Mouse (Mus musculus): Measurements from ENCODE around the gene Casc1.

Gene Casc1

DNA sequence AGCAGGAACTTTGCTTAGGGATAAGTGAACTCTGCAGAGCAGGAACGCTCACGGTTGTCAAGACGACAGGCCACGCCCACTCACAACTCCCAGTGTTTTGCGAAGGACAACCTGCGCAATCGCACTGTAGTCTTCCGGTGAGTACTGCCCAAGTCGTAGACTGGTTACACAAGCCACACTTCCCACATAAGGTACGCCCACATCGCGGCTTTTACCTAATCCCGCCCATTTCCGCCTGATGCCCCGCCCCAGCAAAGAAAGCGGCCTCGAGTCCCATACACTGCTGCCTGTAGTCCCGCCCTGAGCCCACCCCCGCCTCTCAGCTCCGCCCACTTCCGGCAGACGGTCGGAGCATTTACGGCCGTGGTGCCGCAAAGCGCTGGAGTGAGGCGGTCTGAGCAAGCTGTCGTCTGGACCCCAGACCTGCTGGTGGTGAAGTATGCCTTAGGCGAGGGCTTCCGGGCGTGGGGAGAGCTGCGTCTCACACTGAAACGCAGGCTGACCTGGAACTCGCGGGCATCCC is at the start of gene Casc1, which contains the start of gene Etfrf1:
TSS of gene Casc1 (minus strand) at position 190 of the 523 bp plus-strand sequence.
TSS of gene Etfrf1 (plus strand) at position 319 of the 523 bp plus-strand sequence.
- peak; percentile 98 to 99 for DNase-seq (ENCODE audit: low spot score in 2 of 2)

DNA sequence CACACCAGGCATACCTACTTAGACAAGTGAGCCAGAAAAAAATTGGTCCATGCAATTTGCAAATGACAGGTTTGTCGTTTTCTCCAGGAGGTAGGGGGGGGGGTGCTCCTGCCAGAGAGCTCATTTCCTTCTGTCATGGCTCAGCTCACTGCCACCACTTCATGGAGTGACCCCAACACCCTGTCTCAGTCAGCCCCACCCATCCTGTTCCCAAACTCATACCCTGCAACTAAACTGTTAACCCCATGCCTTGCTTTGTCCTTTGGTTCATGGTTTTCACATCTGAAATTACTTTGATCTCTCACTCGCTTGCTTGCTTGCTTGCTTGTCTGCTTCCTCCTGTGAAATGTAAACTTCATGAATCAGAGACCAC is 45.9 kb upstream of the Casc1 start:
- DNase-seq (ENCODE audit: low spot score in 2 of 2), result no peak

- no peak for DNase-seq (ENCODE audit: low spot score in 2 of 2)
These were observed 45.3 kb upstream of the Casc1 start for GRCm38 (mm10) chr6:145255952-145256700.

DNA sequence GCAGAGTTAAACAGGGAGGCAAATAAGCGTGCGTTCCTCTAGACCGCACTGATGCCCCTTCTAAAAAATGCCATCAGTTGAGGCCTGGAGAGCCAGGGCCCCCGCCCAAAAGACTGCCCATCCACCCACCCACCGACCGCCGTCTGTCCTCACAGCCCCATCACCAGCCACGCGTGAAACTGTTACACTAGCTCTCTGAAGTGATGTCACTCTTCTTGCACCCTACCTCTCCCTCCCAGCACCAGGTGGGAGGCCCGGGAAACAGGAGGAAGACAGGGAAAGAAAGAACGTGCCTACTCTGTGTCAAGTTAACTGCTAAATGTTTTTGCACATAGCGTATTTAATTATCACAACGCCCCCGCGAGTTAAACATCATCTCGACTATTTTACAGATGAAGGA is 40.0 kb upstream of the Casc1 start:
- DNase-seq (ENCODE audit: low spot score in 2 of 2), result no peak

- DNase-seq (ENCODE audit: low spot score in 2 of 2), result peak; percentile 88 to 89
These were observed 39.5 kb upstream of the Casc1 start, which contains the start of gene Kras for GRCm38 (mm10) chr6:145250185-145250791. TSS of gene Kras (minus strand) at chr6:145250239.

DNA sequence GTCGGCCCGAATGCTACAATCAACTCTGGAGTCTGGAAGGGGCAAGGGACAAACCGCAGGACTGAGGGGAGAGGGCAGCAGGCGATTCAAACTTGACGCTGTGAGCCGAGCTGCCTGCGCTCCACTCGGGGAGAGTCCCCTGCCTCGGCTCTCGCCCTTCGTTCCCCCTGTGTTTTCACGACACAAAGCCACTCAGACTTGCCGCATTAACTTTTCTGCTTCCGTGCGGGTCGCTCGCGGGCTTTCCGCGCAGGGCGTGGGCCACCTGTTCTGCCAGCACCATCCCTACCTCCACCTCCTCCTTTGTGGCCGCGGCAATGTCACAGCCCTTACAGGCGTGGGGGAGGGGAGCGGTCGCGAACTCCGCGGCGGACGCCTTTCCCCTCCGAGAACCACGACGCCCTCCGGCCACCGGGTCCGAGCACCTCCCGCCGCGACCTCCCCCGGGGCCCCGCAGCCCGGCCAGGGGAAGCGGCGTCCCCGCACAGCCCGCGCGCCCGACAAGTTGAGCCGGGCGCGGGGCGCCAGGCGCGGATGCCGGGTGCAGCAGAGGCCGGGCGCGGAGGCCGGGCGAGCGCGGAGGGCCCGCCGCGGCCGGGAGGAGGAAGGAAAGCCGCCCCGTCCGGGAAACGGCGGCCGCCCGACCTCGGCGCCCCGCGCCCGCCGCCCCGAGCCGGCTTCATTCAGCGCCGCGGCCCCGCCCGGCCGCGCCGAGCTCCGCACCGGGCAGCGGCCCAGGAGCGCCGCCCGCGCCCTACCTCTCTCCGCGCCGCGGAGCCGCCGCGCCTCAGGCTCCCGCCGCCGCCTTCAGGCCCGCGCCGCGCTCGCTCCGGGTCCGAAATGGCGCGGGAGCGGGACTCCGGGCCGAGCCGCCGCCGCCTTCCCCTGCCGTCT is 38.7 kb upstream of the Casc1 start:
- DNase-seq (ENCODE audit: low spot score in 2 of 2), result peak; percentile 37 to 40

DNA sequence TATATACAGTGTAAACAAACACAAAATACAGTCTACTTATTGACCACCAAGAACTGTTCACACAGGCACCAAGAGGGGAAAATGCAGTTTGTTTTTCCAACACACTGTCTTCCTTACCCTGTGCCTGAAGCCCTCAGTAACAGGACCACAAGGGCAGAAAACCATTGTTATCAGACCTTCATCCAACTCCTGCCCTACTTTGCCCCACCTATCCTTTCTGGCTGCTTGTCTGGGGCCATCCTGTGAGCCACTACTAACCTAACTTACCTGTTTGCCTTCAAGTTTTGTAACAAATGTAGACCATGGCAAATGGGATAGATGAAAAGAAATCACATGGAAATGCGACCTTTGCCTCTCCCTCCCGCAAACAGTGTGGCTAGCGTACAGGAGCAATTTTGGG is 37.1 kb upstream of the Casc1 start:
- no peak for DNase-seq (ENCODE audit: low spot score in 2 of 2)

DNA sequence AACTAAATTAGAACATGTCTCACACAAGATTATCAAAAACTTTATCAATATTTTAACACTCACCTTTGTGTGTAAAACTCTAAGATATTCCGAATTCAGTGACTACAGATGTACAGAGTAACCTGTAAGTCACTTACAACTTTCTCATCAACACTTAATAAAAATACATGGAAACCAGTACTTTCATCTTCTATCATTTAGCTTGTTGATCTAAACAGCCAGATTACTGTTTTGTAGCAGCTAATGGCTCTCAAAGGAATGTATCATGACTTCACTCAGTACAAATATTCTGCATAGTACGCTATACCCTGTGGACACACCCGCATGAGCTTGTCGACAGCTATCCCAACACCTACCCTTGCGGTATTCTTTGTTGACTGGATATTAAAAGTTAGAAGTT is 36.0 kb upstream of the Casc1 start:
- DNase-seq (ENCODE audit: low spot score in 2 of 2), result no peak

- DNase-seq (ENCODE audit: low spot score in 2 of 2), result no peak
These were observed 31.7 kb upstream of the Casc1 start for GRCm38 (mm10) chr6:145242521-145242920.

DNA sequence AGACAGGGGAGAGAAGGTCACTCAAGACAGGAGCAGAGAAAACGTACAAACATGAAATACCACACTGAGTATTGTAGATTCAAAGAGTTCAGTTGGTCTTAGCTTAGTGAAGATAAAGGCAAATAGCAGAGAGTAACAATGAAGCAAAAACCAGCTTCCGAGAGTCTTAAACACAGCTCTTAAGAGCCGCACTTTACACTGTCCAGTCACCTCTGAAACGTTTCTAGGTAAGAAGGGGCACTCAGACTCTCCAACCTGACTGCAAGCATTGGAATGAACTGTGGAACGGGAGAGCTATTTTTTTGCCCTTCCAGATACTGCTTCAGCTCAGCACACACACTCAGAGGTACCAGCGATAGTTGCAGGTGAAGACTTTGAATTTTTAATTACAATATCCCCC is 29.5 kb upstream of the Casc1 start:
- DNase-seq (ENCODE audit: low spot score in 2 of 2), result no peak

DNA sequence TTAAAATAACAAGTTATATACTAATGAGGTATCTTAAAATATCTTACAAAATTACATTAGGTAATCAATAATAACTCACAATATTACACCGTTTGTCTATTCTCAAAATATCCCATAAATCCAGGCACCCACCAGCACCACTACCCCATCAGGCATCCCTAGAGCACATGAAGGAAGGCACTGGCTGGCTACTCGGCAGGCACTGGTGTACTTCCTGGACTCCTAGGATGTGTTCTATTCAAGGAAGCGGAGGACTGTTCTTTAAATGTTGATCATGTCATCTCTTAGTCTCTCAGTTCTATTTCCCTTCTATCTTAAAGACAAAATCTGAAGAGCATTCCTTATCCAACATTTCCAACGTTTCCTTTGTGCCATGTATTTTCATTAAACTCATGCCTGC is 26.3 kb upstream of the Casc1 start:
- DNase-seq (ENCODE audit: low spot score in 2 of 2), result no peak

DNA sequence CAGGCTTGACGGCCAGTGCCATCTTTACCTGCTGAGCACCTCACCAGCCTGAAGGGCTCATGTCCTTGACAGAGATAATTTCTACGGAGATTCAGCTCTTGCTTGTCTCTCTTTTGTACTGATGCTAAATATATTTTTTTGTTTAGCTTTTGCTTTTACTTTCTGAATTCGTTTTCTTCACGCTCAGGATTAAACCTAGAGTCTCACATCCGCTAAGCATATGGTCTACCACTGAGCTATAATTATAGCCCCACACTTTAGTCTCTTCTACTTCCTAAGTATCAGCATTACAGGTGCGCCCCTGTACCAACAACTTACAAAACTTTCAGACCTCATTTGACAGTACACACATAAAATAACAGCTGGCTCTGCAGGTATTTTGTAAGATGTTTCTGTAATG is 24.6 kb upstream of the Casc1 start:
- DNase-seq (ENCODE audit: low spot score in 2 of 2), result no peak

- DNase-seq (ENCODE audit: low spot score in 2 of 2), result no peak
These were observed 23.6 kb upstream of the Casc1 start for GRCm38 (mm10) chr6:145234391-145234790.

DNA sequence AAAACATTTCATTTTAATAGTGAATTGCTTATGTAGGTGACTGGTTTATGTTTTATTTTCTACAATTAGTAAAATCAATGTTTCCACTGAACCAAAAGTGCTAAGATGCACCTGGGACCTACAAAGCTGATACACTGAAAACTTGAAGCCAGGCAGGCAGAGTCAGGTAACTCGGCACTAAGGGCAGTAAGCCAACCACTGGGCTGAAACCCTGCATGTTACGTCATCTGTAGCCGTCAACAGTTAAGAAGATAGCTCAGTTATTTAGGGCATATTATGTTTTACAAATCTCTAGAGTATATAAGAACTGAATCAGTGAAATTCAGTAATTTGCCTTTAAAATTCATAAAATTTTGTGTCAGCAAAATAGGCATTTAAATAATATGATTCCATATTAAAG is 15.5 kb upstream of the Casc1 start:
- no peak for DNase-seq (ENCODE audit: low spot score in 2 of 2)

DNA sequence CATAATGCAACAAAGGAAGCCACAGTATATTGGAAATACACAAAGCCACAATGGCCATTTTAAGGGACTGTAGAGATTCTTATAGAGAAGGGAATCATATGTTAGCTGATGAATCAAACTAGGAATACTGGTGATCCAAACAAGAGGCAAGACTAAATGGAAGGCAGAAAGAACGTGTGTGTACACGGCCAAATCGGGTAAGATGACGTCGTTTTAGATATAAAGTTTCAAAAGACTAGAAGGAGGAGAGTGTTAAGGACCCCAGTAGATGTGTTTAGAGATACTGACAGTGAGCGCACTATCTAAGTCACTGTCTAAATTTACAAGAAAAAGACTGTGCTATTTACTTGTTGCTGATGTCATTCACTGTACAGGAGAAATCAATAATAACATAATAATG is 13.4 kb upstream of the Casc1 start:
- no peak for DNase-seq (ENCODE audit: low spot score in 2 of 2)

- no peak for DNase-seq (ENCODE audit: low spot score in 2 of 2)
These were observed 5.0 kb upstream of the Casc1 start for GRCm38 (mm10) chr6:145215826-145216225.

GRCm38 (mm10) chr6:145213916-145214315 is 3.1 kb upstream of the Casc1 start:
- DNase-seq (ENCODE audit: low spot score in 2 of 2), result no peak

- no peak for DNase-seq (ENCODE audit: low spot score in 2 of 2)
These were observed 836 bp upstream of the Casc1 start for GRCm38 (mm10) chr6:145211376-145212305.

DNA sequence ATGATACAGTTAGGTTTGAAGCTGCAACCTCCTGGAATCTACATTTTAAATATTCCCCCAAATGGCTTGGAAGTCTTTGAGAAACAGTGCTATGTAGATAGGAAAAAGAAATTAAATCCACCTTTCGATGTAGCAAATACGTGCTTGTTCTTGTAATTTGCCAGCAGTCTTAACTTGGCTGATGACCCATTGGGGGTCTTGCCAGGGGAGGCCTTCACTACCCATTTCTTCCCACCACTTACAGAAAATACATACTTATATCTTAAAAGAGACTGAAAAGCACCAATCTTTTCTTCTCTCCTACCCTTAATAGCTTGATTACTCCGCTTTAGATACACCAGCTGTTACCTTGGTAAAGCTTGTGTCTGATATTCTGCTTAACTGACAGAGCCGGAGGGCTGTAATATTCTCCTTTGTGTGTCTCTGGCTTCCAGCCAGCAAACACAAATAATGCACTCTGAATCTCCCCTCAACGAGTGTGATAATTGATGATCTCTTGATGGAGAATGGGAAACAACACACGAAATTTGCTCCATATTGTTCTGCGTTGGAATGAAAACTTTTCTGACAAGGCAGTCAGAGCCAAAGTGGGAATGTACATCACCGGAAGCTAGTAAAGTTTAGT is 637 bp downstream of the Casc1 start:
- DNase-seq (ENCODE audit: low spot score in 2 of 2), result no peak

DNA sequence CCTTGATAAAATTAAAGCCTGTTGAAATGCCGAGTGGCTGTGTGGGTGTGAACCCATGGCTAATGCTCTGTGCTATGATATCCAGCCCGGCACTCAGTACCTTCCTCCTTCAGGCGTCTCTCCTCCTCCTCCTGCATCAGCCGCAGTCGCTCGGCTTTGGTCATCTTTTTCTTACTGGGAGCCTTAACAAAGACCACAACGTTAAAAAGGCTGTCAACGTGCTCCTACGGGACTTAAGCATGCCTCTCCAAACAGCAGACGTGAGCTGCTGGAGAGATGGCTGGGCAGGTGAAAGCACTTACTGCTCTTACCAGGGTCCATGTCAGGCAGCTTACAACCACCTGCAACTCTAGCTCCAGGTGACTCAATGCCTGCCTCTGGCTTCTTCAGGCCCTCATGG is 5.7 kb downstream of the Casc1 start:
- no peak for DNase-seq (ENCODE audit: low spot score in 2 of 2)

- no peak for DNase-seq (ENCODE audit: low spot score in 2 of 2)
These were observed 6.4 kb downstream of the Casc1 start for GRCm38 (mm10) chr6:145204440-145204839.
